ENCODE assay signal across 1 mouse cellular context in the genomic region with DNA sequence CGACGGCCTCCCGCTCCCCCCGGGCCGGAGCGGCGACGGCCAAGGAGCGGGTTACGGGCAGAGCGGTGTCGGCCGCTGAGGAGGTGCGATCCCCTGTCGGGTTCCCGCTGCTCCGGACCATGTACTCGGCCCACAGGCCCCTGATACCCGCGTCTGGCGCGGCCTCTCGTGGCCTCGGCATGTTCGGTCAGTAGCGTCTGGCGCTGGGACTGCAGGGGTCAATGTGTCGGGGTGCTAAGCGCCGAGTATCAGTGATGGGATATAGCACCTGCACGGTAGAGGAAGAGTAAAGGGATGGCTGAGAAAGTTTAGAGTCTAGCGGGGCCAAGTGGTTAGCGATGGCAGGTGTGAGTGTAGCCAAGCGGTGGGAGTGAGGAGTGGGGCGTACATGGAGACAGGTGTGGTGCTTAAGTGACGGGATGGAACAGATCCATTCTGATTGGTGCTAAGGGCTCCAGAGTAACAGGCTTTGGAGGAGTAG.
TF ChIP-seq lines count a peak whose summit lies in the region.

No protein-coding gene starts in this region.

TF ChIP-seq in CH12.LX, 34 proteins besides CTCF, POLR2A, EP300 and RAD21:
- no peak for TF ChIP-seq USF1 (IDR thresholded peaks at IDR 0.05; ENCODE audit: low read depth, low read length)
- TF ChIP-seq SIN3A (IDR thresholded peaks at IDR 0.05; ENCODE audit: low read length) = 0 out of 2 replicates have a peak, but pooled peaks have one; percentile 8
TF ChIP-seq in CH12.LX: peak in this region for 1.
